Mouse (Mus musculus) liver, embryonic 14.5 days (tissue): ENCODE data around the gene Olfr315.

ENCODE experiments used
- CTCF ChIP-seq: IDR thresholded peaks from 2 replicates; pipeline ENCODE4 v1.5.1; 2016; ENCODE audit warnings: antibody characterized with exemption, low read depth, control low read depth
- EP300 ChIP-seq: IDR thresholded peaks from 2 replicates; pipeline ENCODE4 v1.6.1; 2016; ENCODE audit warnings: antibody characterized with exemption, low read depth

GRCm38 (mm10) chr11:58772888-58773287 is at the start of gene Olfr315:
- TF ChIP-seq CTCF (no peak), EP300 (no peak)
